Mouse (Mus musculus) brain, adult 2 months (tissue): ENCODE results near the gene Vangl2.
"Not testable (repeated sequence)": the region's sequence is repeated elsewhere in the genome, so short reads cannot be mapped to it uniquely, and the experiment has no call there.

Experiments
- DNase-seq: peaks from one replicate; pipeline ENCODE4 v3.0.0; 2011; ENCODE audit warnings: low read depth, low spot score

Vangl2 gene

GRCm38 (mm10) chr1:172007761-172008160, 20.5 kb downstream of the Vangl2 start:
- DNase-seq = no peak

- DNase-seq = no peak
Measured at GRCm38 (mm10) chr1:172001665-172002064, 26.6 kb downstream of the Vangl2 start.

GRCm38 (mm10) chr1:172000641-172001040, 27.6 kb downstream of the Vangl2 start:
- DNase-seq = peak; percentile 64

GRCm38 (mm10) chr1:171998820-171999597, 29.2 kb downstream of the Vangl2 start:
- DNase-seq = no peak

GRCm38 (mm10) chr1:171996701-171997100, 31.5 kb downstream of the Vangl2 start:
- DNase-seq = no peak

GRCm38 (mm10) chr1:171994918-171995715, 33.1 kb downstream of the Vangl2 start:
- DNase-seq = no peak

- no peak for DNase-seq
Measured at GRCm38 (mm10) chr1:171994501-171994900, 33.7 kb downstream of the Vangl2 start.

GRCm38 (mm10) chr1:171992901-171993530, 35.2 kb downstream of the Vangl2 start:
- DNase-seq = peak; percentile 30

- DNase-seq = no peak
Measured at GRCm38 (mm10) chr1:171991883-171992282, 36.4 kb downstream of the Vangl2 start.

GRCm38 (mm10) chr1:171984121-171984520, 44.1 kb downstream of the Vangl2 start:
- no peak for DNase-seq

- no peak for DNase-seq
Measured at GRCm38 (mm10) chr1:171983372-171984001, 44.8 kb downstream of the Vangl2 start.

- no peak for DNase-seq
Measured at GRCm38 (mm10) chr1:171982740-171983139, 45.5 kb downstream of the Vangl2 start.

- no peak for DNase-seq
Measured at GRCm38 (mm10) chr1:171982170-171982569, 46.1 kb downstream of the Vangl2 start.

GRCm38 (mm10) chr1:171979969-171980730, 48.1 kb downstream of the Vangl2 start:
- peak; percentile 23 for DNase-seq

- DNase-seq = no peak
Measured at GRCm38 (mm10) chr1:171977891-171978290, 50.4 kb downstream of the Vangl2 start.

GRCm38 (mm10) chr1:171976826-171977539, 51.3 kb downstream of the Vangl2 start:
- no peak for DNase-seq

- DNase-seq = no peak
Measured at GRCm38 (mm10) chr1:171975831-171976230, 52.4 kb downstream of the Vangl2 start.

GRCm38 (mm10) chr1:171975377-171975776, 52.9 kb downstream of the Vangl2 start:
- no peak for DNase-seq

GRCm38 (mm10) chr1:171974361-171974760, 53.9 kb downstream of the Vangl2 start:
- not testable (repeated sequence) for DNase-seq

GRCm38 (mm10) chr1:171970854-171971586, 57.2 kb downstream of the Vangl2 start:
- no peak for DNase-seq
